Mouse (Mus musculus): ENCODE measurements around the gene Ide. TPM values are rescaled to one million over a fixed set of nuclear protein-coding genes. Genes with fewer than 3 reads are reported as not detected.

The Ide gene
- polyA plus RNA-seq, 1 experiment = 30.9 TPM

DNA sequence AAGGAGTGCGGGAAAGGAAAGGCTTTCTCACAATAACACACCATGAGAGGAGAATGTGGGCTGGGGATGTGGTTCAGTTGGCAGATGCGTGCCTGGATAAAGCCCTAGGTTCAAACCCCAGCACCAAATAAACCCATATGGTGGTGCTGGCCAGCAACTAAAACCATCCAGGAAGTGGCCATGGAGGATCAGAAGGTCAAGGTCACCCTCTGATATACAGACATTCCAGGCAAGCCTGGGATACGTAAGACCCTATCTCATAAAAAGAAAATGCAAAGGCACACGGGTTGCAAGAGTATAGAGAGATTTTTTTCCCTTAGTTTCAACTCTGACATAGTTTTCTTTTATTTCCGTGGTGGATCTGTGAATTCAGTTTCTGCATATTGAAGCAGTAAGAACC, 3.3 kb upstream of the Ide start:
- peaks cover 2% of the 10 kb centered on the region; the same call in 1 of the 2 replicates for H3K4me1 ChIP-seq (ENCODE audit: control insufficient read depth, insufficient read depth, low read length)
- TF ChIP-seq CTCF (IDR thresholded peaks at IDR 0.05; ENCODE audit: extremely low read depth, insufficient read depth, low read length) (no peak), POLR2A (IDR thresholded peaks at IDR 0.05; ENCODE audit: extremely low read depth, insufficient read depth, low read length) (no peak)
- H3K27ac ChIP-seq (ENCODE audit: insufficient read depth, low read length) = no peak overlapping the region
- H3K4me3 ChIP-seq (ENCODE audit: insufficient read depth, low read length) = no peak overlapping the region

DNA sequence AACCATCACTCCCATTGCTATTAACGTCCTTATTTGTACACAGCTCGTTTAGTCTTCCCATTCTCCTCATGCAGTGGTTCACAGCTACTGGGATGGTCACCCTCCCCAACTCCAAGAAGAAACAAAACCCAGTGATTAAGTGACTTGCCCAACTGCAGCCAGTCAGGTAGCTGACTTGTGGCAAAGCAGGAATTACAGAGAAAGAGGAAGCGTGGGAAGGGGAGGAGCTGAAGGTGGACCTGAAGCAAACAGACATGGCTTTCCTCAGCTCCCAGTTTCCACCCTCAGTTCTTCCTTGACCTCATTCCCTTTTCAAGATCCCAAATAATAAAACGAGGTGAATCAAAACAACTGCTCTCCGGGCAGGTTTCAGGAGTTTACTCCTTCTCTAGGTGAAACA, 2.8 kb upstream of the Ide start:
- peaks cover 2% of the 10 kb centered on the region; the same call in 1 of the 2 replicates for H3K4me1 ChIP-seq (ENCODE audit: control insufficient read depth, insufficient read depth, low read length)
- no peak for TF ChIP-seq CTCF (IDR thresholded peaks at IDR 0.05; ENCODE audit: extremely low read depth, insufficient read depth, low read length)
- no peak for TF ChIP-seq POLR2A (IDR thresholded peaks at IDR 0.05; ENCODE audit: extremely low read depth, insufficient read depth, low read length)
- no peak overlapping the region for H3K4me3 ChIP-seq (ENCODE audit: insufficient read depth, low read length)
- no peak overlapping the region for H3K27ac ChIP-seq (ENCODE audit: insufficient read depth, low read length)

DNA sequence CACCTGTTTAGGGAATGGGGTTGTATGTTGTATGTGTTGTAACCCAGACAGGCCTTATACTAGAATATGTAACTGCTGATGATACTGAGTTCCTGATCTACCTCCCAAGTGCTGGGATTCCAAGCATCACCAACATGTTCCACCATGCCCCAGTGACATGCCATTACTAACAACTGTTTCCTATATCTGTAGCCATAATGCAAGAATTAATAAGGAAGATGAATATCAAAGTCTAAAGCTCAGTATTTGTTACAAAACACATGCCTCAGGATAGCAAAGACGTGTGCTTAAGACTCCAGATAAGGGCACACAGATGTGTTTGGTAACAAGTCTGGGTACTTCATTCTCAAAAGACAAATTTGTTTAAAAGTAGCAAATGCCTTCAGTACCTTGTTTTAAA, 2.3 kb downstream of the Ide start:
- Histone ChIP-seq H3K4me3 (ENCODE audit: insufficient read depth, low read length) (no peak overlapping the region), H3K4me1 (ENCODE audit: control insufficient read depth, insufficient read depth, low read length) (peaks cover 2% of the 10 kb centered on the region; the same call in 1 of the 2 replicates), H3K27ac (ENCODE audit: insufficient read depth, low read length) (no peak overlapping the region)
- no peak for TF ChIP-seq CTCF (IDR thresholded peaks at IDR 0.05; ENCODE audit: extremely low read depth, insufficient read depth, low read length)
- no peak for TF ChIP-seq POLR2A (IDR thresholded peaks at IDR 0.05; ENCODE audit: extremely low read depth, insufficient read depth, low read length)

DNA sequence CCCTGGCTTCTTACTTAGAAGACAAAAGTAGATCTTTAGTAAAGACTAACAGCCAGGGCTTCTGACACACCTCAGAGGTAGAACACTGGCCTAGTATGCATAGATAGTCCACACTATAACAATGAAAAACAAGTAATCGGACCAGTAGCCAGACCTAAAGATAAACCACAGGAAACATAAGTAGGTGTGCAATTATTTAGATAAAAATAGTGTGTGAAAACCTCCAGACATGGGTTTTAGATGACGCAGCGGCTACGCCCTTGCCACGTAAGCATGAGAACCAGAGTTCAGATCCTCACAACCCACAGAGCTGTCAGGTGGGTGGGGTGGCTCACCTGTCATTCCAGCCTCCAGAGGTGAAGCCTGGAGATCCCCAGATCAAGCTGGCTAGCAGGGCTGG, 4.3 kb downstream of the Ide start:
- TF ChIP-seq POLR2A (IDR thresholded peaks at IDR 0.05; ENCODE audit: extremely low read depth, insufficient read depth, low read length) = no peak
- TF ChIP-seq CTCF (IDR thresholded peaks at IDR 0.05; ENCODE audit: extremely low read depth, insufficient read depth, low read length) = no peak
- H3K27ac ChIP-seq (ENCODE audit: insufficient read depth, low read length) = no peak overlapping the region
- peaks cover 2% of the 10 kb centered on the region; the same call in 1 of the 2 replicates for H3K4me1 ChIP-seq (ENCODE audit: control insufficient read depth, insufficient read depth, low read length)
- H3K4me3 ChIP-seq (ENCODE audit: insufficient read depth, low read length) = no peak overlapping the region

DNA sequence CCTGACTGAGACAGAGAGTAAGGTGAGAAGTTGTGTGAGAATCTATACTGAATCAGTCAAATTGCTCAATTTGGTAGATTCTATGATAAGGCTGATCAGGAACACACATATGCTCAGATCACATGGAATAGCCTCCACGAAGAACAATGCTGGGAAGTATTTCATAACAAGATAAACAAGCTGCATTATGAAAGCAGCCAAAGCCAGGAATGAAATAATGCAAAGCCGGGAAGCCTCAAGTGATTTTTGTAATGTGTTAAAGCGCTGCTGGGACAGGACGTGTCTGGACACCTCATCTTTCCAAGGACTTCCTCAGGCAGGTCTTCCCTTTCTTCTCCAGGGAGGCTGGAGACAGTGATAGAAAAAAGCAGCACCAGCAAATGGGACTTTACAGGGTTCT, 4.9 kb downstream of the Ide start:
- H3K4me1 ChIP-seq (ENCODE audit: control insufficient read depth, insufficient read depth, low read length) = peaks cover 2% of the 10 kb centered on the region; the same call in 1 of the 2 replicates
- TF ChIP-seq CTCF (IDR thresholded peaks at IDR 0.05; ENCODE audit: extremely low read depth, insufficient read depth, low read length) = no peak
- no peak for TF ChIP-seq POLR2A (IDR thresholded peaks at IDR 0.05; ENCODE audit: extremely low read depth, insufficient read depth, low read length)
- no peak overlapping the region for H3K27ac ChIP-seq (ENCODE audit: insufficient read depth, low read length)
- H3K4me3 ChIP-seq (ENCODE audit: insufficient read depth, low read length) = no peak overlapping the region

- Histone ChIP-seq H3K27ac (ENCODE audit: insufficient read depth, low read length) (no peak overlapping the region), H3K4me3 (ENCODE audit: insufficient read depth, low read length) (no peak overlapping the region), H3K4me1 (ENCODE audit: control insufficient read depth, insufficient read depth, low read length) (no peaks in the 10 kb centered on the region; the same call in 1 of the 2 replicates)
- TF ChIP-seq POLR2A (IDR thresholded peaks at IDR 0.05; ENCODE audit: extremely low read depth, insufficient read depth, low read length) = no peak
- no peak for TF ChIP-seq CTCF (IDR thresholded peaks at IDR 0.05; ENCODE audit: extremely low read depth, insufficient read depth, low read length)
These were observed 10.4 kb downstream of the Ide start for GRCm38 (mm10) chr19:37327216-37327615.

- no peak overlapping the region for H3K4me3 ChIP-seq (ENCODE audit: insufficient read depth, low read length)
- H3K27ac ChIP-seq (ENCODE audit: insufficient read depth, low read length) = 0 out of 2 replicates have a peak overlapping the region, but pooled peaks have one; percentile 19
- no peaks in the 10 kb centered on the region; the same call in 1 of the 2 replicates for H3K4me1 ChIP-seq (ENCODE audit: control insufficient read depth, insufficient read depth, low read length)
- TF ChIP-seq CTCF (IDR thresholded peaks at IDR 0.05; ENCODE audit: extremely low read depth, insufficient read depth, low read length) (no peak), POLR2A (IDR thresholded peaks at IDR 0.05; ENCODE audit: extremely low read depth, insufficient read depth, low read length) (no peak)
These were observed 14.1 kb downstream of the Ide start for GRCm38 (mm10) chr19:37323566-37323965.

DNA sequence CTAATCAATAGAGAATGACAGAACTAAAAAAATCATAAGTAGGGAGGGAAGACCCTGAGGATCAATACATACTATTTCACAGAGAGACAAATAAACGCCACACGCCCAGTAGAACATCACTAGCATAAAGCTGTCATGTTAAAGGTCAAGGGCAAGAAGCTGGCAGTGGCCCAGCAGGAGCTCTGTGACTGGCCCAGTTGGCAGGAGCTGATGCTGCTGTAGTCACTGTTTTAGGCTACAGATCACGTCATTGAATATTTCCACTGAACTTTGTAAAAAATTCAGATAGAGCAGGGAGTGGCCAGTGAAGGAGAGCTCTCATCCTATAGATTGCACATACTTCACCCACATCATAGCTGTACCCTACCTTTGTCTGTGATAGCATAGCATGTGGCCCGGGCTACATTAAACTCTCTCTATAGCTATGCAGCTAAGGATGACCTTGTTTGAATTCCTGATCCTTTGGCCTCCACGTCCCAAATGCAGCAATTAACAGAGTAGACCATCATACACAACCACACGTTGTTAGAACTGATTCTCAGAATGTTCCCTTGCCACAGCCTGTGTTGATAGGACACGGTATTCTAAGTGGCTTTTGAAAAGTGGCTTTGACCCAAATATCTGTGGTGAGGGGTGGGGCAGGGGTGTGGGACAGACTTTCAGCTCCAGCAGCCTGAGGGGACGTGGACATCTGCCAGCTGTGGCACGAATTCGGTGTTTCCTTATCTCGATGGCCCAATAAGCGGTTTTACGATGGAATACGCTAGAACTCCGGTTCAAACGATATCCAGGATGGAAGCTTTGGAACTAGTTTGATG, 16.6 kb downstream of the Ide start:
- no peak for TF ChIP-seq POLR2A (IDR thresholded peaks at IDR 0.05; ENCODE audit: extremely low read depth, insufficient read depth, low read length)
- no peak for TF ChIP-seq CTCF (IDR thresholded peaks at IDR 0.05; ENCODE audit: extremely low read depth, insufficient read depth, low read length)
- no peaks in the 10 kb centered on the region; the same call in 1 of the 2 replicates for H3K4me1 ChIP-seq (ENCODE audit: control insufficient read depth, insufficient read depth, low read length)
- H3K4me3 ChIP-seq (ENCODE audit: insufficient read depth, low read length) = no peak overlapping the region
- H3K27ac ChIP-seq (ENCODE audit: insufficient read depth, low read length) = no peak overlapping the region

- no peak overlapping the region for H3K27ac ChIP-seq (ENCODE audit: insufficient read depth, low read length)
- H3K4me3 ChIP-seq (ENCODE audit: insufficient read depth, low read length) = no peak overlapping the region
- no peaks in the 10 kb centered on the region for H3K4me1 ChIP-seq (ENCODE audit: control insufficient read depth, insufficient read depth, low read length)
- TF ChIP-seq CTCF (IDR thresholded peaks at IDR 0.05; ENCODE audit: extremely low read depth, insufficient read depth, low read length) (no peak), POLR2A (IDR thresholded peaks at IDR 0.05; ENCODE audit: extremely low read depth, insufficient read depth, low read length) (no peak)
These were observed 20.3 kb downstream of the Ide start for GRCm38 (mm10) chr19:37317359-37317758.

DNA sequence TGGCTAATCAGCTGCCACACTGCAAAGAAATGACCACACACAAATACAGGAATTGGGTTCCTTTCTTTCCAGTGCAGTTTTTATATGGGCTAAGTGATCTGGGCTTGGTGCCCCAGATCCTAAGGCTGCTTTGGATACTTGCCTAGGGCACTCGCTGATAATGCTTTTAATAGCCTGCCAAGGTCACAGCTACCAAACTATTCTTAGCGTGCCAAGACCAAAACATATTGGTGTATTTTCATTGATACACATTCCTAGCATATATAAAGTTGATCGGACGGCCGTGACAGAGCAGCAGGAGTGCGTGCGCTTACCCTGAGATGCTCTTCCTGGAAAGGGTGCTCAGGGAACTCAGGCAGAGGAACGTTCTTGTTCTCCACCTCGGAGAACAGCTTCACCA, 22.6 kb downstream of the Ide start:
- H3K4me1 ChIP-seq (ENCODE audit: control insufficient read depth, insufficient read depth, low read length) = no peaks in the 10 kb centered on the region
- no peak overlapping the region for H3K4me3 ChIP-seq (ENCODE audit: insufficient read depth, low read length)
- H3K27ac ChIP-seq (ENCODE audit: insufficient read depth, low read length) = no peak overlapping the region
- no peak for TF ChIP-seq POLR2A (IDR thresholded peaks at IDR 0.05; ENCODE audit: extremely low read depth, insufficient read depth, low read length)

Measured in cortical plate, adult 2 months (tissue).